Mouse (Mus musculus) testis, adult 2 months (tissue): ENCODE results near the gene Abo.

Experiments
- CTCF ChIP-seq: fragments of 200-500 bp; IDR thresholded peaks from 2 replicates; pipeline ENCODE4 v1.5.1; 2012; ENCODE audit warnings: low read depth, mild to moderate bottlenecking, inconsistent platforms, low read length, moderate library complexity; ENCODE audit not compliant: control insufficient read depth, insufficient read depth, insufficient replicate concordance
- POLR2A ChIP-seq: fragments of 200-500 bp; IDR thresholded peaks from 2 replicates; pipeline ENCODE4 v1.6.1; 2012; ENCODE audit warnings: low read depth, mild to moderate bottlenecking, inconsistent platforms, low read length, moderate library complexity; ENCODE audit not compliant: control insufficient read depth

DNA sequence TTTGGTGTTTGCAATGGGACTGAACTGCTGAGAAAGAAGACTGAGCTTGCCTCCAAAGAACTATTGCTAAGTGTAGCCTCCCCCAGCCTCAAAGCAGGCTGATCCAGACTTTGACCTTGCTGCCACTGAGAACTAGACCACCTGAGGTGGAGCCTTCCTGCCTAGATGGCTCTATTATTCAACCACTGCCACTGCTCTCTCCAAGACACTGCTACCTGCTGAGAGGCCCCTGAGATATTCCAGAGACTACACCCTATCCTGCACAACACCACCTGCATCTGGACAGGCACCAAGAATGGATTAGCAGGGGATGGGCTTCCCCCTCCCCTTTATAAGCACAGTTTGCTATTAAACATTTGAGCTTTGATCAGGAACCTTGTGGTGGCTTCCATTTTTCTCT is 13.8 kb upstream of the Abo start:
- TF ChIP-seq CTCF = no peak
- TF ChIP-seq POLR2A = no peak
